Mouse (Mus musculus) neural tube, embryonic 11.5 days (tissue): ENCODE data around the gene Icam5. TPM values are rescaled to one million over a fixed set of nuclear protein-coding genes. Genes with fewer than 3 reads are reported as not detected.
"Not testable (repeated sequence)": the region's sequence is repeated elsewhere in the genome, so short reads cannot be mapped to it uniquely, and the experiment has no call there.

Source experiments
- ATAC-seq: fragments of 200-750 bp; cut with Nextera tagmentation; 2 replicates; pipeline ENCODE4 v1.8.0; 2017; ENCODE audit warnings: moderate number of reproducible peaks, mild to moderate bottlenecking, moderate TSS enrichment, moderate library complexity; ENCODE audit not compliant: insufficient read depth, low FRiP score, low TSS enrichment
- DNase-seq: peaks from one replicate; pipeline ENCODE4 v3.0.0-alpha.2; 2015; ENCODE audit warnings: low spot score
- H3K27ac ChIP-seq: fragments of 300-500 bp; sonication (generic); 2 replicates; pipeline ENCODE4 v1.5.1; 2014; ENCODE audit warnings: low read depth, mild to moderate bottlenecking, low read length
- H3K27me3 ChIP-seq: fragments of 300-500 bp; sonication (generic); 2 replicates; pipeline ENCODE4 v1.6.1; 2014; ENCODE audit warnings: mild to moderate bottlenecking, low read length, mixed read lengths; ENCODE audit not compliant: control insufficient read depth, insufficient read depth
- H3K36me3 ChIP-seq: fragments of 300-500 bp; sonication (generic); 2 replicates; pipeline ENCODE4 v1.6.1; 2014; ENCODE audit warnings: mild to moderate bottlenecking, low read length, moderate library complexity, mixed read lengths; ENCODE audit not compliant: control insufficient read depth, insufficient read depth
- H3K4me1 ChIP-seq: fragments of 300-500 bp; sonication (generic); 2 replicates; pipeline ENCODE4 v1.6.1; 2014; ENCODE audit warnings: low read length, mixed read lengths; ENCODE audit not compliant: control insufficient read depth, insufficient read depth
- H3K4me2 ChIP-seq: fragments of 300-500 bp; sonication (generic); 2 replicates; pipeline ENCODE4 v1.6.1; 2014; ENCODE audit warnings: low read depth, mild to moderate bottlenecking, moderate library complexity
- H3K4me3 ChIP-seq: fragments of 300-500 bp; sonication (generic); 2 replicates; pipeline ENCODE4 v1.5.1; 2014; ENCODE audit warnings: low read depth, low read length
- H3K9ac ChIP-seq: fragments of 300-500 bp; sonication (generic); 2 replicates; pipeline ENCODE4 v1.6.1; 2014; ENCODE audit warnings: mild to moderate bottlenecking, low read length
- H3K9me3 ChIP-seq: fragments of 300-500 bp; sonication (generic); 2 replicates; pipeline ENCODE4 v1.6.1; 2016; ENCODE audit warnings: low read length; ENCODE audit not compliant: control insufficient read depth
- WGBS: fragments of 180-500 bp; shearing (Covaris S2); extraction: QIAGEN DNeasy Blood & Tissue Kit; methylation state at CpG from one replicate; pipeline ENCODE4 v1.1.7; 2014; 5-methylcytosine and 5-hydroxymethylcytosine counted together
- polyA plus RNA-seq: library from polyadenylated mRNA; unstranded; fragments of >200 nt; fragmentation: Nextera tagmentation; extraction: Ambion mirVana; gene quantifications from 2 replicates; pipeline ENCODE4 v1.2.1, GENCODE M21; 2014

The Icam5 gene
- polyA plus RNA-seq, 1 experiment from 2014 or later = not detected

DNA sequence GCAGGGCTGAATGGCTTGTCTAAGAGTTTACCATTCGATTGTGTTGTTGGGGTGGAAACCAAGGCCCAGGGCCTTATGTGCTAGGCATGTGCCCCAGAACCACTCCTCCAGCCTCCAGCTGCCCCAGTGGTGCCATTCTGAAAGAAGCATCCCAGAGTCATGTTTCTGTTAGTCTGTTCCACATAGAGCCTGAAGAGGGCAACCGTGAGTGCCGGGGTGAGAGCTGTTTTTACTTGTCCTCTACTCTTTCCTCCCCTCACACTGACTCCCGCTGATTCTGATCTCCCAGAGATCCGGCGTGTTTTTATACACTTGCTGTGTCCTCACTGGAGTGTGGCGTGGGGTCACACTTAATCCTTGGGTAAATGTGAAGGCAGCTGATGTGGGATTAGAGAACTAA lies 23.9 kb upstream of the Icam5 start:
- H3K4me1 ChIP-seq = no peaks in the 10 kb centered on the region
- 89% methylated on average over 7 of the region's 7 CpGs for WGBS

GRCm38 (mm10) chr9:21010362-21010761 lies 21.5 kb upstream of the Icam5 start:
- Histone ChIP-seq H3K9me3 (no peaks in the 10 kb centered on the region), H3K4me3 (no peak overlapping the region), H3K9ac (no peak overlapping the region), H3K36me3 (peaks cover 9% of the 10 kb centered on the region), H3K27me3 (peaks cover 14% of the 10 kb centered on the region), H3K27ac (no peak overlapping the region), H3K4me1 (peaks cover 2% of the 10 kb centered on the region; the same call in 1 of the 2 replicates), H3K4me2 (no peak overlapping the region)
- ATAC-seq = no peak
- WGBS = 74% methylated on average over 2 of the region's 2 CpGs
- peak; percentile 6 for DNase-seq

More for the DNA sequence above, 23.9 kb upstream of the Icam5 start:
- DNase-seq = peak; percentile 8
- H3K9me3 ChIP-seq = no peaks in the 10 kb centered on the region
- no peaks in the 10 kb centered on the region for H3K27me3 ChIP-seq
- peaks cover 9% of the 10 kb centered on the region for H3K36me3 ChIP-seq
- no peak overlapping the region for H3K9ac ChIP-seq
- no peak overlapping the region for H3K4me3 ChIP-seq
- no peak for ATAC-seq
- H3K27ac ChIP-seq = no peak overlapping the region
- H3K4me2 ChIP-seq = no peak overlapping the region

- not testable (repeated sequence) for H3K27ac ChIP-seq, H3K4me1 ChIP-seq, H3K4me3 ChIP-seq, H3K9me3 ChIP-seq, H3K9ac ChIP-seq, H3K4me2 ChIP-seq, H3K36me3 ChIP-seq, ATAC-seq
- 76% methylated on average over 9 of the region's 9 CpGs for WGBS
- peak; percentile 5 for DNase-seq
- peaks cover 21% of the 10 kb centered on the region for H3K27me3 ChIP-seq
Observed at GRCm38 (mm10) chr9:21010939-21011541, 20.8 kb upstream of the Icam5 start.

DNA sequence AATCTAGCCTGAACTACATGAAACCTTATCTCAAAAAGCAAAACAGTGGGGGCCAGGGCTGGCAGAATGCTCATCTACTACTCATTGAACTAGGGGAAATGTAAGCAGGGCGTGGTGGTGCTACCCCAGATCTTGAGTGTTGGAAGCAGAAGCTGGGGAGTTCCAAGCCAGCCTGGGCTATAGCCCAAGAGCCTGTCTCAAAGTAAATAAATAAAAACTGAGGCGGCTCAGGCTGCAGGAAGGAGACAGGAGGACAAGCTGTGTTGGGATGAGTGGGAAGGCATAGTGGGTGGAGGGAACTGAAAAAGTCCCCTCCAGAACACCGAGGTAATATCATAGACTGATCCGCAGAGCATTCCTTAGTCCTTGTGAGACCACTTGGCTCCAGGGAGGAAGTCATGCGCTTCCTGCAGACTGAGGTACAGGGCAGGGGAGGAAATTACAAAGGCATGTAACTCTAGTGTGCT lies 20.0 kb upstream of the Icam5 start:
- Histone ChIP-seq H3K4me3 (no peak overlapping the region), H3K27me3 (peaks cover 29% of the 10 kb centered on the region), H3K27ac (no peak overlapping the region), H3K4me1 (peaks cover 6% of the 10 kb centered on the region; the same call in 1 of the 2 replicates), H3K9ac (no peak overlapping the region), H3K9me3 (no peaks in the 10 kb centered on the region), H3K4me2 (no peak overlapping the region), H3K36me3 (peaks cover 6% of the 10 kb centered on the region)
- no peak for ATAC-seq
- WGBS = 59% methylated on average over 5 of the region's 5 CpGs
- peak; percentile 9 for DNase-seq

DNA sequence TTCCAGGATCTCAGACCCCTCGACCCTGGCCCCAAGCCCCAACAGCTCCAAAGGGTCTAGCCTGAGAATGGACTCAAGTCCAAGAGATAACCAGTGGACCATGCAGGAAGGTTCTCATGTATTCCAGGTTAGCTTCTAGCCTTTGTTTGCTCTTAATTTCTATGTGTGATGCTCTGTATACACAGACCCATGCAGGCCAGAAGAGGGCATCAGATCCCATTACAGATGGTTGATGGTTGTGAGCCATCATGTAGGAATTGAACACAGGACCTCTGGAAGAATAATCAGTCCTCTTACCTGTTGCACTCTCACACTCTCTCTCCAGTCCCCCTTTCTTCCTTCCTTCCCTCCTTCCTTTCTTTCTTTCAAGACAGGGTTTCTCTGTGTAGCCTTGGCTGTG lies 19.5 kb upstream of the Icam5 start:
- peaks cover 6% of the 10 kb centered on the region; the same call in 1 of the 2 replicates for H3K4me1 ChIP-seq
- H3K9me3 ChIP-seq = no peaks in the 10 kb centered on the region
- no peak overlapping the region for H3K9ac ChIP-seq
- peaks cover 34% of the 10 kb centered on the region for H3K27me3 ChIP-seq
- H3K4me3 ChIP-seq = no peak overlapping the region
- 52% methylated on average over 1 of the region's 1 CpGs for WGBS
- peaks cover 5% of the 10 kb centered on the region for H3K36me3 ChIP-seq
- H3K4me2 ChIP-seq = no peak overlapping the region
- ATAC-seq (no peak), DNase-seq (no peak)
- no peak overlapping the region for H3K27ac ChIP-seq

DNA sequence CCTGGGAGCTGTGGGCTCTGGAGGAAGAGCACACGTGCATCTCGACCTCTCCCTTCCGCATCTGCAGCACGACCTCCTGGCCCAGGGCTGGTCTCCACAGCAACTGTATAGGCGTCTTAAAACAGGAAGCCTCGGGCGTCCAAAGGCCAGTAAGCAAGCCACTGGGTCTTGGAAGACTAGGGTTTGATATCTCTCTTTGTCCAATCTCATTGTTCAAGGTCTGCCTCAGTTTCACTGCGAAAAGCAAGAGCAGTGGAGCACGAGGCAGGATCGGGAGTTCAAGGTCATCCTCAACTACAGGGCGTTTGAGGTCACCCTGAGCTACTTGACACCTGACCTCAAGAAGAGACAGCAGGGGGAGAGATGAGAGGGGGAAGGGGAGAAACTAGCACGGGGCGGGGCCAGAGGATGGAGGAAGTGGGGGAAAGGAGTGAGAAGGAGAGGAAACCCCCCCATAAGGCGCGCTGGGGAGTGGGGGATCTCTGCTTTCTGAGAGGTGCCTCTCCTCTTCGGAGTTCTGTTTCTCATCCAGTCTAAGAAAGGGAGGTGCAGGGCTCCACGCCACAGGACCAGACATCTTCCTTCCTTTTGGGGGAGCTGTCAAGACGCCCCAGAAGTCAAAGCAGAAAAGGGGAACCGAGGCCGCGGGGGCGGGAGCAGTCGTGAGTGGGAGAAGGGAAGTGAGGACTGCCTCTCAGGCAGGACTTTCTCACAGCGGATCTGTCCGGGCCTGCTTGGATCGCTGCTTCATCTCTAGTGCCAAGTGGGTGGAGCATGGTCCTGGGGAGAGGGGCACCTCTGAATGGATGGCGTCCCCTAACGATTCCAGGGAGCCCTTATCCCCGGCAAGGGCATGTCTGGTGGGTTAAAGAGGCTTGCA lies 16.9 kb upstream of the Icam5 start:
- DNase-seq (no peak), ATAC-seq (no peak)
- Histone ChIP-seq H3K4me2 (peak overlapping the region; percentile 35; the same call in 1 of the 2 replicates), H3K4me3 (peak overlapping the region; percentile 20; the same call in 1 of the 2 replicates), H3K36me3 (no peaks in the 10 kb centered on the region), H3K27me3 (peaks cover 43% of the 10 kb centered on the region), H3K4me1 (peaks cover 6% of the 10 kb centered on the region; the same call in 1 of the 2 replicates), H3K27ac (no peak overlapping the region), H3K9me3 (no peaks in the 10 kb centered on the region), H3K9ac (no peak overlapping the region)
- WGBS = 2% methylated on average over 29 of the region's 29 CpGs

DNA sequence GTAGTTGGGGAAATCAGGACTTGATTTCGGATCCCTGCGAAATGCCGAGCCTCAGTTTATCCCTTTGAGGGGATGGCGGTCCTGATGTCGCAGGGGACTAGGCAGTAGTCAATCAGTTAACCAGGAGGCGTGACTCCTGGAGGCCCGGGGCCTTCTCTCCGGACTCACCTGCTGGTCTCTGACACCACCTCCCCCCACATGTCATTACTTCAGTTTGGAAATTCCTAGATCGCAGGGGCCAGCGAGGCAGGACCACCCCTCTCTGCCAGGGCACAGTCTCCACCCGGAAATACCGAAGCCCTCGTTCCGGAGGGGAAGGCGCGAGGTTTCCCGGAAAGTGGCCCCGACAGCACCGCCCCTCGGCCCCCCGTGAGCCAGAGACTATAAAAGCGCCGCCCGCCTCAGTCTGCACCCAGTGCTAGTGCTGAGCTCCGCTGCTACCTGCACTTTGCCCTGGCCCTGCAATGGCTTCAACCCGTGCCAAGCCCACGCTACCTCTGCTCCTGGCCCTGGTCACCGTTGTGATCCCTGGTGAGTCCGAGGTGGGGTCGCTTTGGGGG lies 16.2 kb upstream of the Icam5 start, which contains the start of gene Icam1:
TSS of gene Icam1 (plus strand) at position 415 of the 560 bp plus-strand sequence.
- no peak for ATAC-seq
- H3K27me3 ChIP-seq = peaks cover 43% of the 10 kb centered on the region

GRCm38 (mm10) chr9:21016331-21017176 lies 15.3 kb upstream of the Icam5 start:
- H3K27me3 ChIP-seq = peaks cover 43% of the 10 kb centered on the region
- H3K9me3 ChIP-seq = no peaks in the 10 kb centered on the region
- no peak overlapping the region for H3K27ac ChIP-seq
- no peak overlapping the region for H3K9ac ChIP-seq
- DNase-seq = no peak
- ATAC-seq = no peak
- no peak overlapping the region for H3K4me2 ChIP-seq
- 6% methylated on average over 17 of the region's 17 CpGs for WGBS
- no peak overlapping the region; the same call in 1 of the 2 replicates for H3K4me3 ChIP-seq
- peaks cover 6% of the 10 kb centered on the region; the same call in 1 of the 2 replicates for H3K4me1 ChIP-seq
- H3K36me3 ChIP-seq = no peaks in the 10 kb centered on the region

More for the DNA sequence above, 16.2 kb upstream of the Icam5 start, which contains the start of gene Icam1:
- Histone ChIP-seq H3K4me3 (peak within 1 kb of the TSS; percentile 20), H3K36me3 (no peaks in the 10 kb centered on the region), H3K4me1 (peaks cover 6% of the 10 kb centered on the region; the same call in 1 of the 2 replicates), H3K9ac (no peak within 1 kb of the TSS; the same call in 1 of the 2 replicates), H3K27ac (0 out of 2 replicates have a peak within 1 kb of the TSS, but pooled peaks have one; percentile 6), H3K9me3 (no peaks in the 10 kb centered on the region), H3K4me2 (peak within 1 kb of the TSS; percentile 35; the same call in 1 of the 2 replicates)
- under 1% methylated on average over 30 of the region's 30 CpGs for WGBS
- DNase-seq = no peak
